Mouse (Mus musculus) retina, postnatal 1 day (tissue): Measurements from ENCODE around the gene Olfr1101.

Experiments used
- DNase-seq: peaks from one replicate; pipeline ENCODE4 v3.0.0-alpha.2; 2012

The Olfr1101 gene

DNA sequence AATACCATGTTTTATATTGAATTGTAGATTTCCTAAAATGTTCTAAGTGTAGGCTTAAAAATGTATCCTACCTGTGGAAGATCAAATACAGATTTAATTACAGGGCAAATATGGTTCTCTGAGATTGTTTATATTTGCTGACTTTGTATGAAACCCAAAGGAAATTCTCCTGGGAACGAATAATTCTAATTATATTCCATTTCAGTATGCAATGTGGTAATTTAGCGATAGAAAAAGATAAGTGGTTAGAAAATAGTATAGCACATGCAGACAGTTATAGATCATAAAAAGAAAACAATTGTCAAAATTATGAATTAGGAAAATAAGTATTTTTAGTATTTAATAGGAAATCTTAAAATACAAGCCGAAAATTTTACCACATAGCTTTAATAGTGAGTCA lies at the start of gene Olfr1101:
Olfr1101 (minus strand) TSS at position 101 of the 400 bp plus-strand sequence.
- DNase-seq = no peak

DNA sequence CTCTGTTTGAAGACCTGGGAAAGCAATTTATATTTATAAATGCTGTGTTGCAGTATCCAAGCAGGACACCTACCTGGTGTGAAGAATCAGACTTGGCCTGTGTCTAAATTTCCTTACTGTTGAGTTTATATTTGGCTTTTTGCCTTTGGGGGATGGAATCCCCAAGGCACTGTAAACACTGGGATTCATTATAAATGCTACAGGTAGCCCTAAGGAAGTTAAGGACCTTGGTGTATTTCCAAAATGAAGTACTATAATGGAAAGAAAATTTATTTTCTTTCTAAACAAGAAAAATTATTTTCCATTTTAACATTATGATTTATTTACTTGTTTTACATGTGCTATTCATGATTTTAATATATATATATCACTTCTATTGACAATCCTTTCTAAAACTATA lies 45.4 kb upstream of the Olfr1101 start, which contains the start of gene Olfr1105:
Olfr1105 (minus strand) TSS at position 101 of the 400 bp plus-strand sequence.
- no peak for DNase-seq

DNA sequence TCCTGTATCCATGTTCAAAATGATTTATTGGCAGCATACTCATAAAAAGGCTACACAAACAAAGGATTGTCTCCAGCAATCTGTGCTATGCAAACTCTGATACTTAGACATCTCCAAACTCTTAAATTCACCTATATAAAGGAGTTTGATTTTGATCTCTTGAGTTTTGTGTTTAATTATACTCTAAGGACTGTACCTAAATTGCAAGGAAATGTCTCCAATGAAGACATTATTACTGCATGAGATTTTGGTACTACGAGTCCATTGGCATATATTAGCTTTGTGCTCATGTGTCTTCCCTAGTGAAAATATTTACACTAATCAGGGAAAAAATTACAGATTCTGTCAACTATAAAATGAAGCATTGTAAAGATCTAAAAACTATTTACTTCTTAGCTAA lies 36.0 kb upstream of the Olfr1101 start, which contains the start of gene Olfr1104:
Olfr1104 (minus strand) TSS at position 101 of the 400 bp plus-strand sequence.
- no peak for DNase-seq

DNA sequence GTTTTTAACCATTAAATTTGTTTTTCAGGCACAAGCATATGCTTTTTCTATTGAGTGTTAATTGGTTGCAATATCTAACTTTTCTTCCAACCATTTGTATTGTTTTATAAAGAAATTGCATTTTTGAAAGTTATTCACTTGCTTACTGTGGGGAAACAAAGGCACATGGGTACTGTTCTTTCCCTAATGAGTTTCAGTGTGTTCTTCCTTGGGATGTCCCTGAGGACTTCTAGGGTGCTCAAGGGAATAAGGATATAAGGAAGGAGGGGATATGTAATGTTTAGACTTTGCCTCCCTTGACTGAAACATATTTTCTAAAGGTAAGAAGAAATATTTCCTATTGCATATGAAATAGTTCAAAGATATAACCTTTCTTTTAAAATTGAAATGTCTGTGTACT lies 7.1 kb upstream of the Olfr1101 start, which contains the start of gene Olfr1102:
Olfr1102 (plus strand) TSS at position 301 of the 400 bp plus-strand sequence.
- DNase-seq = no peak

DNA sequence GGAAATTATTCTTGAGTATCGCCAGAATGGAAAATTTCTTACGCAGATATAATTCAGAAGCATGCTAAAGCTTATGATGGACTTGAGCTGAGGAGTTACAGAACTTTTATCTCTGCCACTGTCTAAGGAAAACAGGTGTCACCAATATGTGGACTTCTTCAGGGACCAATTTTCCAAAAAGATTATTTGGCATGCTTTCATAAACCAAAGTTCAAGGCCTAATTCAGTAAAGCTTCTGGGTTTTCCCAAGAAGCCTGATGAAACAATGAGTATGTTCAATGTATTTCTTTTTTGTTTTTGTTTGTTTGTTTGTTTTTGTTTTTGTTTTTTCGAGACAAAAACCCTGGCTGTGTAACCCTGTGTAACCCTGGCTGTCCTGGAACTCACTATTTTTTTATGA lies 11.2 kb downstream of the Olfr1101 start, which contains the start of gene Olfr1100:
Olfr1100 (minus strand) TSS at position 101 of the 400 bp plus-strand sequence.
- no peak for DNase-seq

DNA sequence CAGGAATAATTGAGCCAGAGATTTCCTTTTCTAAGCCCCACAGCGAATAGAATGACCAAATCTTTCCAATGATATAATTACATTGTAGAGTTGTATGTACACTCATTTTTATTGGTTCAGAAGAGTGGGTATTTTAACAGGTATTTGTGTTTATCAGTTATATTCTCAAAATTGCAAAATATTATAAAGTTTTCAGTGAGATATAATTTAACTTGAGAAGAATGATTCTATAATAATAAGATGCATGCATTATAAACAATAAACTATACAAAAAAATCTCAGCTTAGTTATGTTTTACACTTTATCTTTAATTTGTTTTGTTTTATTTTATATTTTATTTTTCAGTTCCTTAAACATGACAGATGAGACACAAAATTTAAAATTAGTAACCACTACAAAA lies 30.4 kb downstream of the Olfr1101 start, which contains the start of gene Olfr1099:
Olfr1099 (minus strand) TSS at position 101 of the 400 bp plus-strand sequence.
- no peak for DNase-seq
